8 mouse cellular contexts compared by ENCODE assay signal in genomic region chr12:4842890-4843597, GRCm38 (mm10). TPM values are rescaled to one million over a fixed set of nuclear protein-coding genes. Genes with fewer than 3 reads are reported as not detected.
DNase-seq lines count a peak whose midpoint lies in the region; ATAC-seq and TF ChIP-seq lines count a peak whose summit lies in the region.

TSS of gene Wdcp (plus strand) at chr12:4843303.

- under 1% methylated on average over 30 of the region's 30 CpGs for WGBS in embryonic facial prominence, embryonic 13.5 days
- under 1% methylated on average over 30 of the region's 30 CpGs for WGBS in kidney, adult 2 months
- WGBS in limb, embryonic 12.5 days: 1% methylated on average over 30 of the region's 30 CpGs
- WGBS in midbrain, embryonic 15.5 days: under 1% methylated on average over 30 of the region's 30 CpGs
- WGBS in spleen, adult 2 months: 1% methylated on average over 30 of the region's 30 CpGs

- peak within 1 kb of the TSS; percentile 75 for H3K9ac ChIP-seq in embryonic facial prominence, embryonic 13.5 days
- H3K9ac ChIP-seq in limb, embryonic 12.5 days (replicated peaks): peak within 1 kb of the TSS; percentile 62
- peak within 1 kb of the TSS; percentile 57 for H3K9ac ChIP-seq in midbrain, embryonic 15.5 days

- no peak for TF ChIP-seq CTCF in kidney, adult 2 months (conservative IDR thresholded peaks at IDR 0.05; ENCODE audit: insufficient read depth, insufficient read length, low read depth, low read length)
- no peak for TF ChIP-seq CTCF in spleen, adult 2 months (IDR thresholded peaks at IDR 0.05; ENCODE audit: extremely low read depth, insufficient read depth, insufficient read length, insufficient replicate concordance)

- peak; percentile 90 for ATAC-seq in embryonic facial prominence, embryonic 13.5 days (ENCODE audit: insufficient number of reproducible peaks, insufficient read depth, low FRiP score, low TSS enrichment, low read depth)
- ATAC-seq in limb, embryonic 12.5 days (ENCODE audit: insufficient number of reproducible peaks, insufficient read depth, low FRiP score, low TSS enrichment, low read depth): peak; percentile 88
- peak; percentile 94 for ATAC-seq in midbrain, embryonic 15.5 days (replicated peaks)

- H3K27me3 ChIP-seq in embryonic facial prominence, embryonic 13.5 days: peaks cover 6% of the 10 kb centered on the region
- H3K27me3 ChIP-seq in kidney, adult 2 months (replicated peaks; ENCODE audit: control insufficient read depth, insufficient read depth, low read length): no peaks in the 10 kb centered on the region
- peaks cover 20% of the 10 kb centered on the region for H3K27me3 ChIP-seq in limb, embryonic 12.5 days
- H3K27me3 ChIP-seq in midbrain, embryonic 15.5 days (replicated peaks): 0 out of 2 replicates have a peak, but pooled peaks cover 3% of the 10 kb centered on the region
- H3K27me3 ChIP-seq in spleen, adult 2 months (ENCODE audit: control insufficient read depth, insufficient read depth, low read length): peaks cover 6% of the 10 kb centered on the region

- TF ChIP-seq POLR2A in kidney, adult 2 months (IDR thresholded peaks at IDR 0.05; ENCODE audit: low read depth, low read length): peak; percentile 39
- TF ChIP-seq POLR2A in spleen, adult 2 months (IDR thresholded peaks at IDR 0.05; ENCODE audit: low read depth, low read length): no peak; the same call in 1 of the 2 replicates

- DNase-seq in 3134 (ENCODE audit: extremely low read depth, insufficient read length, low spot score): peak; percentile 91
- DNase-seq in adrenal gland, postnatal 36 days: peak; percentile 91 to 92
- DNase-seq in heart, adult 18-20 months: peak; percentile 94 to 96
- DNase-seq in kidney, adult 2 months: peak; percentile 97
- DNase-seq in spleen, adult 2 months (ENCODE audit: low read depth in 1 of 2, low spot score in 2 of 2): peak; percentile 65 to 85

- H3K4me2 ChIP-seq in embryonic facial prominence, embryonic 13.5 days: peak within 1 kb of the TSS; percentile 91
- H3K4me2 ChIP-seq in limb, embryonic 12.5 days: peak within 1 kb of the TSS; percentile 90
- peak within 1 kb of the TSS; percentile 83 for H3K4me2 ChIP-seq in midbrain, embryonic 15.5 days

- H3K9me3 ChIP-seq in embryonic facial prominence, embryonic 13.5 days: no peaks in the 10 kb centered on the region
- no peaks in the 10 kb centered on the region for H3K9me3 ChIP-seq in limb, embryonic 12.5 days
- no peaks in the 10 kb centered on the region for H3K9me3 ChIP-seq in midbrain, embryonic 15.5 days

- H3K4me3 ChIP-seq in embryonic facial prominence, embryonic 13.5 days: peak within 1 kb of the TSS; percentile 78
- peak within 1 kb of the TSS; percentile 98 for H3K4me3 ChIP-seq in kidney, adult 2 months (ENCODE audit: insufficient read depth, low read depth, low read length)
- H3K4me3 ChIP-seq in limb, embryonic 12.5 days (replicated peaks): peak within 1 kb of the TSS; percentile 61
- H3K4me3 ChIP-seq in midbrain, embryonic 15.5 days: peak within 1 kb of the TSS; percentile 93
- peak within 1 kb of the TSS; percentile 88 for H3K4me3 ChIP-seq in spleen, adult 2 months (ENCODE audit: extremely low read depth, insufficient read depth, insufficient read length)

- H3K4me1 ChIP-seq in embryonic facial prominence, embryonic 13.5 days: peaks cover 24% of the 10 kb centered on the region
- no peaks in the 10 kb centered on the region for H3K4me1 ChIP-seq in kidney, adult 2 months (ENCODE audit: control insufficient read depth, insufficient read depth, low read length)
- peaks cover 20% of the 10 kb centered on the region for H3K4me1 ChIP-seq in limb, embryonic 12.5 days (replicated peaks)
- H3K4me1 ChIP-seq in midbrain, embryonic 15.5 days: peaks cover 22% of the 10 kb centered on the region
- H3K4me1 ChIP-seq in spleen, adult 2 months (ENCODE audit: control insufficient read depth, insufficient read depth, insufficient read length): peaks cover 6% of the 10 kb centered on the region

- H3K27ac ChIP-seq in embryonic facial prominence, embryonic 13.5 days: peak within 1 kb of the TSS; percentile 57; the same call in 1 of the 2 replicates
- peak within 1 kb of the TSS; percentile 67; the same call in 1 of the 2 replicates for H3K27ac ChIP-seq in kidney, adult 2 months (ENCODE audit: insufficient read depth, low read depth, low read length)
- H3K27ac ChIP-seq in limb, embryonic 12.5 days: peak within 1 kb of the TSS; percentile 60; the same call in 1 of the 2 replicates
- peak within 1 kb of the TSS; percentile 63; the same call in 1 of the 2 replicates for H3K27ac ChIP-seq in midbrain, embryonic 15.5 days
- H3K27ac ChIP-seq in spleen, adult 2 months (ENCODE audit: insufficient read depth, low read length): peak within 1 kb of the TSS; percentile 38; the same call in 1 of the 2 replicates

- H3K36me3 ChIP-seq in embryonic facial prominence, embryonic 13.5 days: no peaks in the 10 kb centered on the region
- H3K36me3 ChIP-seq in kidney, adult 2 months (ENCODE audit: control insufficient read depth, insufficient read depth, low read length): no peaks in the 10 kb centered on the region
- no peaks in the 10 kb centered on the region for H3K36me3 ChIP-seq in limb, embryonic 12.5 days
- H3K36me3 ChIP-seq in midbrain, embryonic 15.5 days (replicated peaks): no peaks in the 10 kb centered on the region
- H3K36me3 ChIP-seq in spleen, adult 2 months (ENCODE audit: control insufficient read depth, insufficient read depth, low read length): no peaks in the 10 kb centered on the region

RNA-seq across cellular contexts. Expression of gene Wdcp, which starts in this region (rescaled TPM):
- total RNA-seq in adrenal gland, postnatal 36 days (2021): 1 to 10 TPM; 7.3 to 8.4 TPM
- 20.2 and 21.5 TPM in 2 replicates for polyA plus RNA-seq in embryonic facial prominence, embryonic 13.5 days (2015; fragmentation: Nextera tagmentation; extraction: Ambion mirVana)
- total RNA-seq in heart, adult 18-20 months (2021): 1 to 10 TPM; 7.3 to 8.4 TPM
- polyA plus RNA-seq in kidney, adult 2 months (2012; rRNA removed): 6.4 and 7.7 TPM in 2 replicates
- polyA plus RNA-seq in limb, embryonic 12.5 days (2016; fragmentation: Nextera tagmentation; extraction: Ambion mirVana): 26.7 and 27.7 TPM in 2 replicates
- 13.8 and 15.0 TPM in 2 replicates for polyA plus RNA-seq in midbrain, embryonic 15.5 days (2015; fragmentation: Nextera tagmentation; extraction: Ambion mirVana)
- polyA plus RNA-seq in spleen, adult 2 months (2012; rRNA removed): 4.8 and 5.5 TPM in 2 replicates

Comparison
In these comparisons a context has a peak if more than half of its experiments do, and no peak if none do; other contexts are left out.
1. Peak in every context shown above with its lines: DNase-seq, ATAC-seq, H3K4me3 ChIP-seq and H3K27ac ChIP-seq.